Mouse (Mus musculus) stomach, postnatal 0 days (tissue): Measurements from ENCODE around the gene Slco1c1. TPM values are rescaled to one million over a fixed set of nuclear protein-coding genes. Genes with fewer than 3 reads are reported as not detected.
A peak's percentile ranks its signal among the peaks of the same experiment; 100 is the strongest.
"Not testable (repeated sequence)": the region's sequence is repeated elsewhere in the genome, so short reads cannot be mapped to it uniquely, and the experiment has no call there.

Source experiments
- ATAC-seq: fragments of 200-750 bp; cut with Nextera tagmentation; 2 replicates; pipeline ENCODE4 v1.8.0; 2017; ENCODE audit not compliant: low FRiP score, low TSS enrichment
- DNase-seq: peaks from one replicate; pipeline ENCODE4 v3.0.0-alpha.2; 2016; ENCODE audit warnings: low spot score
- H3K27ac ChIP-seq: fragments of 300-500 bp; sonication (generic); replicated peaks from 2 replicates; pipeline ENCODE4 v1.5.1; 2014; ENCODE audit warnings: mild to moderate bottlenecking, control low read depth
- H3K27me3 ChIP-seq: fragments of 300-500 bp; sonication (generic); 2 replicates; pipeline ENCODE4 v1.6.1; 2014; ENCODE audit warnings: low read length; ENCODE audit not compliant: control insufficient read depth, insufficient read depth
- H3K36me3 ChIP-seq: fragments of 300-500 bp; sonication (generic); 2 replicates; pipeline ENCODE4 v1.6.1; 2014; ENCODE audit warnings: low read length, mixed read lengths; ENCODE audit not compliant: control insufficient read depth, insufficient read depth
- H3K4me1 ChIP-seq: fragments of 300-500 bp; sonication (generic); replicated peaks from 2 replicates; pipeline ENCODE4 v1.6.1; 2014; ENCODE audit warnings: antibody characterized with exemption; ENCODE audit not compliant: control insufficient read depth, insufficient read depth
- H3K4me2 ChIP-seq: fragments of 300-500 bp; sonication (generic); replicated peaks from 2 replicates; pipeline ENCODE4 v1.6.1; 2014; ENCODE audit warnings: low read depth, mild to moderate bottlenecking, control low read depth, moderate library complexity
- H3K4me3 ChIP-seq: fragments of 300-500 bp; sonication (generic); 2 replicates; pipeline ENCODE4 v1.5.1; 2014; ENCODE audit warnings: low read depth, low read length, control low read depth
- H3K9ac ChIP-seq: fragments of 300-500 bp; sonication (generic); 2 replicates; pipeline ENCODE4 v1.6.1; 2014; ENCODE audit warnings: mild to moderate bottlenecking, low read length, control low read depth, mixed read lengths
- H3K9me3 ChIP-seq: fragments of 300-500 bp; sonication (generic); 2 replicates; pipeline ENCODE4 v1.6.1; 2016; ENCODE audit warnings: low read length; ENCODE audit not compliant: control insufficient read depth
- CTCF ChIP-seq: IDR thresholded peaks from 2 replicates; pipeline ENCODE4 v1.5.1; 2016; ENCODE audit warnings: antibody characterized with exemption, low read depth, mild to moderate bottlenecking, moderate library complexity
- EP300 ChIP-seq: optimal IDR thresholded peaks from 2 replicates; pipeline ENCODE3; 2016; ENCODE audit warnings: antibody characterized with exemption
- WGBS: fragments of 180-500 bp; shearing (Covaris S2); extraction: QIAGEN DNeasy Blood & Tissue Kit; methylation state at CpG from one replicate; pipeline ENCODE4 v1.1.7; 2014; 5-methylcytosine and 5-hydroxymethylcytosine counted together
- polyA plus RNA-seq: library from polyadenylated mRNA; unstranded; fragments of >200 nt; fragmentation: Nextera tagmentation; extraction: Ambion mirVana; gene quantifications from 2 replicates; pipeline ENCODE4 v1.2.1, GENCODE M21; 2015

Slco1c1 gene
- polyA plus RNA-seq, 1 experiment from 2014 or later, result 0.15 TPM

DNA sequence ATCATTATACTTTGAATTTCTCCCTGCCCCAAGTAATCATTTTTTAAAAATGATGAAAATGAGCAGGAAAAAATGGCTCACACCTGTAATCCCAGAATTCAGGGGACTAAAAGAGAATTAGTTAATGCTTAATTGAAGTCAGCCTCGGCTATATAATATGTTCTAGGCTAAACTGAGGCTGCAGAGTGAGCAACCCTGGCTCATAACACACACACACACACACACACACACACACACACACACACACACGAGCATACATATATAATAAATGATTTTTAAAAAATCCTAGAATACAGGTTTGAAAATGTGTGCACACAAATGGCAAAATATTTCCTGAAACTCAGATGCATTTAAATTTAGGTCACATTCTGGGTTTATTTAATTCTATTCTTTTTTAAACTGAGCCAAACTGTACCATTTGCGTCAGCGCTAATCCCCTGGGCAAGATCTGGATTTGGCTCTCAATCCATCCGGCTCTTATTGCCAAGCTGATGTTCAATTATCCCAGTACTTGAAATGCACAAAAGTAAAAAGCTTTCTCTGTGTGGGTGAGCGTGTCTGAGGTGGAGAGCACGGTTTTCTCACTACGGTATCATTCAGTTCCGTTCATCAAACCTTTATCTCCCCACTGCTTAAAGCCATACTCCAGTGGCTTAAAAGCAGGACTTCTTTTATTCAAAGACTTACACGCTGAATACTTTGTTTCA, 43.8 kb downstream of the Slco1c1 start:
- H3K9ac ChIP-seq, result no peak overlapping the region
- H3K9me3 ChIP-seq, result no peaks in the 10 kb centered on the region
- no peak overlapping the region for H3K4me2 ChIP-seq
- H3K36me3 ChIP-seq, result no peaks in the 10 kb centered on the region
- H3K4me3 ChIP-seq, result no peak overlapping the region
- DNase-seq, result no peak
- TF ChIP-seq CTCF (no peak), EP300 (no peak)
- 68% methylated on average over 10 of the region's 10 CpGs for WGBS
- no peaks in the 10 kb centered on the region for H3K27me3 ChIP-seq
- no peak for ATAC-seq
- H3K27ac ChIP-seq, result no peak overlapping the region
- no peaks in the 10 kb centered on the region for H3K4me1 ChIP-seq

DNA sequence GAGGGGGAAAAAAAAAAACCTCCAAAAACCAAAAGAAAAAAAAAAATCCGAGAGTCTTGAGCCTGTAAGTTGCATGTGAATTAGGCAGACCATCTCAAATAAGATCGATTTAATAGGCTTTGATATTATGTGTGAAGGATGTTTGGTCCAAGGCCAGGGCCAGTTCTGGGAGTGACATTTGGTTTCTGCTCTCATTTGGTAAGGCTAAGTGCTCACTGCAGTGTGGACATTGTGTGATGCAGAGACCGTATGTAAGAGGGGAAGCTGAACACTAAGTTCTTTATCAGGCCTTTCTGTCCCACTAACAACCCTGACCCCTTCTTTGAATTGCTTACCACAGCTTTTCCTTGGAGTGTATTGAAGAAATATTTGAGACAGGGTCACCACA, 44.4 kb downstream of the Slco1c1 start:
- ATAC-seq, result no peak
- 78% methylated on average over 3 of the region's 3 CpGs for WGBS
- H3K4me3 ChIP-seq, result no peak overlapping the region

DNA sequence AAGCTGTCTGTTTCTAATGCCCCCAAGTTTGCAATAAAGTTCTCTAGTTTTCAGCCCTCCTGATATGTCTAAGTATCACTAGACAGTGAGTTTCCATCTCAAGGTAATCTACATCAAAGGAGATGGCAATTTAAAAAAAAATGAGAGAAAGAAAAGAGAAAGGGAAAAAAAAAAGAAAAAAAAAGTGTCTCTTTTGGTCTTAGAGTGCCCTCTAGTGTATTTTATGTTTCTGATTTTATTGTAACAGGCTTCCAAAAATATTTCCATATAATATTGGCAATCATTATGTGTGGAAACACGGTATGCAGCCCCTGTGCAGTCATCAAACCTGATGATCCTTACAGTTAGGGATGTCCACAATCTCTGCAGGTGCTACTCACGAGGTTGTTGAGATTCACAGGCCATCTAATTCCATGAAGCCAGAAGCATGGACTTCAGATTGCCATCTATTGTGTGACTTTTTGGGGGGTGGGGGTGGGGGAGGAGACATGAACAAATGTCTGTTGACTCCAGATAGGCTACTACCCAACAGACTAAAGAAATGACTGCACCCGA, 52.6 kb downstream of the Slco1c1 start:
- Histone ChIP-seq H3K27ac (no peak overlapping the region), H3K4me2 (no peak overlapping the region), H3K4me3 (no peak overlapping the region), H3K9ac (no peak overlapping the region), H3K4me1 (no peaks in the 10 kb centered on the region), H3K9me3 (no peaks in the 10 kb centered on the region), H3K27me3 (no peaks in the 10 kb centered on the region), H3K36me3 (no peaks in the 10 kb centered on the region)
- ATAC-seq (no peak), DNase-seq (no peak)
- 40% methylated on average over 3 of the region's 3 CpGs for WGBS
- no peak for TF ChIP-seq EP300
- peak; percentile 68 for TF ChIP-seq CTCF

More for the DNA sequence above, 44.4 kb downstream of the Slco1c1 start:
- no peaks in the 10 kb centered on the region for H3K27me3 ChIP-seq
- no peak overlapping the region for H3K27ac ChIP-seq
- H3K4me2 ChIP-seq, result no peak overlapping the region
- H3K9ac ChIP-seq, result no peak overlapping the region
- H3K4me1 ChIP-seq, result no peaks in the 10 kb centered on the region
- DNase-seq, result no peak
- TF ChIP-seq CTCF, result no peak
- no peaks in the 10 kb centered on the region for H3K36me3 ChIP-seq
- no peaks in the 10 kb centered on the region for H3K9me3 ChIP-seq

DNA sequence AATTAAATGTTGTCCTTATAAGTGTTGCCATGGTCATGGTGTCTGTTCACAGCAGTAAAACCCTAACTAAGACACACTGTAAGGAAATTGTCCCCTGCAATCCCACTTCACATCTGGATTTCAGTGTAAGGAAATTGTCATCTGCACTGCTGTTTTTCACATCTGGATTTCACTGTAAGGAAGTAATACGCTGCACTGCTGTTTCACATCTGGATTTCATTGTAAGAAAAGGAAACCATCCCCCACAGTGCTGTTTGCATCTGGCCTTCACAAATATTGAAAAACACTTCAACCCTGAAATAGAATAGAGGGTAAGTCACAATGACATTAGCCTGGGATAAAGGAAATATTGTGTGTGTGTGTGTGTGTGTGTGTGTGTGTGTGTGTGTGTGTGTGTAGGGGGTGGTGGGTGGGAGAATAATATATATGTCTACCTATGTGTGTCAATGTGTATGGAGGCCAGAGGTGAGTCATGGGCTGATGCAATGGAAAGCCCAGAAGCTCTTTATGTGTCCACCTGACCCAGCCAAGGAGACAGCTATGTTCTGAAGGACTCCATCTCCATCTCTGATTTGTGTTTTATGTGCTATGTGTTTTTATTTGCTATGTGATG, 60.7 kb downstream of the Slco1c1 start:
- Histone ChIP-seq H3K4me3 (no peak overlapping the region), H3K4me1 (no peaks in the 10 kb centered on the region), H3K9ac (no peak overlapping the region), H3K27me3 (no peaks in the 10 kb centered on the region), H3K9me3 (no peaks in the 10 kb centered on the region), H3K4me2 (no peak overlapping the region), H3K36me3 (no peaks in the 10 kb centered on the region), H3K27ac (no peak overlapping the region)
- ATAC-seq (no peak), DNase-seq (no peak)
- 73% methylated on average over 1 of the region's 1 CpGs for WGBS
- TF ChIP-seq CTCF (no peak), EP300 (no peak)

DNA sequence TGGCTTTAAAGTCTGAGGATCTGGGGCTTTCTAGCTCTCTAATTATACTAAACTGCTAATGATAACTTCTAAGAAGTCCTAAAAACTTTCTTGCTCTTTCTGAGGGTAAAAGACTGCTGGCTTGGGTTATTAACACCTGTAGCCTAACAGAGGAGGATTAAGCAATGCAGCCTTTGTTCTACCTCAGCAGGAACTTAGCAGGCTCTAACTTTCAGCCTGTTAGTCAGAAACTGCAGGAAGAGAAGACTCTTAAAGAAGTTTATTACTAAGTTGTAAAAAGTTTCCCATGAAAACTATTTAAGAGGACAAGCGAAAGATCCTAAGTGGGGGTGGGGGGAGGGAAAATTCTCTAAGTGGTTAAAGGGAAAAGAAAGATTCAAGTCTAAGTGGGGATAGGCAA, 65.8 kb downstream of the Slco1c1 start:
- WGBS, result 66% methylated on average over 1 of the region's 1 CpGs
- Histone ChIP-seq H3K4me3 (no peak overlapping the region), H3K4me1 (no peaks in the 10 kb centered on the region), H3K27me3 (no peaks in the 10 kb centered on the region), H3K4me2 (no peak overlapping the region), H3K27ac (no peak overlapping the region), H3K36me3 (no peaks in the 10 kb centered on the region), H3K9me3 (no peaks in the 10 kb centered on the region), H3K9ac (no peak overlapping the region)
- ATAC-seq (no peak), DNase-seq (no peak)
- TF ChIP-seq CTCF (no peak), EP300 (no peak)

DNA sequence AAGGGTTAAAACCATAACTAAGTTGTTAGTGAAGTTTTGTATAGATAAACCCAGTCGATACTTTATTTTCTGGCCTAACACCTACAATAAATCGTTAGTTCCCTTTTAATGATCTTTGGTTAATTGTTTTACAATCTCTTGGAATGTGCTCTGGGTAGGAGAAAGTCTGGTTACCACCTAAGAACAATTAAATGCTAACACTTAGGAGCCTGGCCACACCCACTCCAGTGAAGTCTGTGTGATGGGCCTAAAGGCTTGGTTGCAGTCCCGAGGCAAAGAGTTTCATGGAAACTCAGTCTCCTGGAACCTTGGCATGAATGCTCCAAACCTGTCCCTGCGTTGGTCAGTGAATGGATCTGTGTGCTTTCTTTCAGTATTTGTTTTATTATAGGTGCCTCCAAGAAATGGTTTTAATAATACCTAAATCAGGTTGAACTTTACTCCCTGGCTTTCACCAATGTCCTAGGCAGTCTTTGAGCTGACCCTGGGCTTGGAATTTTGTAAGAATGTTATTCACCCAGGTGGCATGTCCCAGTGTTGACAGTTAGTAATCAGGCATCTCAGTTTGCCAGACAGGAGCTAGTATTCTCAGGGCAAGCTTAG, 66.5 kb downstream of the Slco1c1 start:
- not testable (repeated sequence) for H3K4me3 ChIP-seq, H3K9ac ChIP-seq, H3K4me2 ChIP-seq, ATAC-seq, H3K27me3 ChIP-seq, DNase-seq, H3K36me3 ChIP-seq, H3K4me1 ChIP-seq, H3K9me3 ChIP-seq, H3K27ac ChIP-seq
- 31% methylated on average over 4 of the region's 4 CpGs for WGBS
